Mouse (Mus musculus): ENCODE data around the gene Dgat2. TPM values are rescaled to one million over a fixed set of nuclear protein-coding genes. Genes with fewer than 3 reads are reported as not detected.

The Dgat2 gene
- polyA plus RNA-seq, 1 experiment from 2014 or later = 139 TPM

DNA sequence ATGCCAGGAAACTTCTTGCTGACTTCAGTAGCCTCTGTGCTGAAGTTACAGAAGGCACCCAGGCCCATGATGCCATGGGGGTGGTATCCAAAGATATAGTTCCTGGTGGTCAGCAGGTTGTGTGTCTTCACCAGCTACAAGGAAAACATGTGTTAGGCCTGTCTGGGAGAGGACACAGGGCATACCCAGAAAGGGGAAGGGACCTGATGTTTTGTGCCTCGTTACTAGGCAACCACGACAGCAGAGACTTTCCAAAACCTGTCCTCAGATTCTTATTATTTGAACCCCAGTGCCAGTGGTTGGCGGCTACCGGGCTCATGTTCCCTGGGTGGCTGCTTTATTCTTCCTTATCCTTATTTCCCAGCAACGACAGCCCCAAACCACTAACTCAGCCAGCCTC, 23.6 kb downstream of the Dgat2 start:
- H3K27ac ChIP-seq = no peak overlapping the region
- no peak overlapping the region for H3K4me3 ChIP-seq
- peaks cover 15% of the 10 kb centered on the region for H3K4me1 ChIP-seq
- H3K4me2 ChIP-seq = no peak overlapping the region
- WGBS = 77% methylated on average over 5 of the region's 5 CpGs
- H3K9ac ChIP-seq = no peak overlapping the region
- H3K9me3 ChIP-seq = no peaks in the 10 kb centered on the region
- no peak for ATAC-seq (ENCODE audit: insufficient number of reproducible peaks, low FRiP score, low TSS enrichment, low read depth)
- H3K36me3 ChIP-seq = no peaks in the 10 kb centered on the region
- H3K27me3 ChIP-seq = no peaks in the 10 kb centered on the region

DNA sequence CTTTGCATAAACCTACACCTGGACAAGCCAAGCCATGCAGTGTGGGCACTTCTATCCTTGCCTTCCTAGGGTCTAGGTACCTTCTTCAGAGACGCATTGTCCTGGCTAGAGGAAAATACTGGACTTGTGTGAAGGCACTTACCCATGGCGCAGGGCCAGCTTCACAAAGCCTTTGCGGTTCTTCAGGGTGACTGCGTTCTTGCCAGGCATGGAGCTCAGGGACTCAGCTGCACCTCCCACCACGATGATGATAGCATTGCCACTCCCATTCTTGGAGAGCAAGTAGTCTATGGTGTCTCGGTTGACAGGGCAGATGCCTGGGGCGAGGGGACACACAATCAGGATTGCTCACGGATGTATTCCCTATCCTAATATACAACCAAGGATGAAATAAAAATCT, 24.5 kb downstream of the Dgat2 start:
- Histone ChIP-seq H3K27me3 (no peaks in the 10 kb centered on the region), H3K9me3 (no peaks in the 10 kb centered on the region), H3K4me3 (no peak overlapping the region), H3K27ac (no peak overlapping the region), H3K4me2 (no peak overlapping the region), H3K9ac (no peak overlapping the region), H3K4me1 (peaks cover 15% of the 10 kb centered on the region), H3K36me3 (no peaks in the 10 kb centered on the region)
- ATAC-seq (ENCODE audit: insufficient number of reproducible peaks, low FRiP score, low TSS enrichment, low read depth) = no peak
- 81% methylated on average over 8 of the region's 8 CpGs for WGBS

DNA sequence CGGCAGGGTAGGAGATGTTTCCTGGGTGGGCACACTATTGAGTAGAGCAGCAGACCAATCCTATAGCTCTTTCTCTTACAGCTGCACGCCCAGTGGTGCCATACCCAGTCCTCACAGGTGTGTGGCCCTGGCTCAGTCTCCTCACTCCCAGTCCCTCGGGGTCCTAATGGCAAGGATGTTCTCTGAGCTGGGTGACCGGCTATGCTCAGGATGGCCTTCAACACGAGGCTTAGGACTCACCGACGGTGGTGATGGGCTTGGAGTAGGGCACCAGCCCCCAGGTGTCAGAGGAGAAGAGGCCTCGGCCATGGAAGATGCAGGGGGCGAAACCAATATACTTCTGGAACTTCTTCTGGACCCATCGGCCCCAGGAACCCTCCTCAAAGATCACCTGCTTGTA, 25.8 kb downstream of the Dgat2 start:
- ATAC-seq (ENCODE audit: insufficient number of reproducible peaks, low FRiP score, low TSS enrichment, low read depth) = no peak
- Histone ChIP-seq H3K9me3 (no peaks in the 10 kb centered on the region), H3K4me1 (peaks cover 15% of the 10 kb centered on the region), H3K4me3 (no peak overlapping the region), H3K36me3 (no peaks in the 10 kb centered on the region), H3K9ac (no peak overlapping the region), H3K4me2 (no peak overlapping the region), H3K27me3 (no peaks in the 10 kb centered on the region), H3K27ac (no peak overlapping the region)
- WGBS = 87% methylated on average over 10 of the region's 10 CpGs

DNA sequence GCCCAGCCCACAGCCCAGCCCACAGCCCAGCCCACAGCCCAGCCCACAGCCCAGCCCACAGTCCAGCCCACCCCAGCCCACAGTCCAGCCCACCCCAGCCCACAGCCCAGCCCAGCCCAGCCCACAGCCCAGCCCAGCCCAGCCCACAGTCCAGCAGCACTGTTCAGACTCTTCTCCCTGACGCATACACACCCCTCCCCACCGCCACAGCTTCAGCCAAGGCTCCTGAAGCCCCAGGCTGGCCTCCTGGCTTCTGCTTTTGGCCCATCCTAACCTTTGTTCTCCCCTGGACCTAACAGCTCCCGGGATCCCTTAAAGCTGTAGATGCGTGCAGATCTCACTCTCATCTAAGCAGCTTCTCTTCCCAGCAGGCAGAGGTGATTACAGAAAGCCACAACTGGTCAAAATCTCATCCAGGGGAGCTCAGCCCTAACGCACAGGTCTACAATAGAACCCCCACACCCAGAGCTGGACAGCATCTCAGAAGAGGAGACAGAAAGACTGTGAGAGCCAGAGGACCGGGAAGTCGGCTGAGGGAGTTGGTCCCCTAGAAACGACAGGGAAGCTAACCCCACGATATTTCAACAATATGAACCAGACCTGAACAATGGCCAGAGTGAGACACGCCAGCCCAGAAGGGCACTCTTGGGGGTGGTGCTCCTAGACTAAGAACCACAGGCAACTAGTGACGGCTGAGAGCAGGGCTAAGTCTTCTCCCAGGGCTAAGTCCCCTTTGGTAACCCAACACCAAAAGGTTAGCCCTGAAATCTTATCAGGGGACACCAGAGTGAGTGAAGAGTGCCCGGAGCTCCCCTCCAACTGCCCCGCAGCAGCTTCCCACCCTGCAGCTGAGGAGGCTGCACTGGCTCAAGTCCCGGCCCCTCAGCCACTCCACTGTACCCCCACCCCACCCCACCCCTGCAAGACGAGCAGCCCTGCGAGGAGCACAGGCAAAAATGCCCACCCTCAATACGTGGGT, 26.9 kb downstream of the Dgat2 start:
- Histone ChIP-seq H3K9ac (0 out of 2 replicates have a peak overlapping the region, but pooled peaks have one; percentile 11), H3K4me3 (peak overlapping the region; percentile 28), H3K27ac (no peak overlapping the region), H3K27me3 (no peaks in the 10 kb centered on the region), H3K9me3 (no peaks in the 10 kb centered on the region), H3K4me2 (peak overlapping the region; percentile 55), H3K4me1 (peaks cover 15% of the 10 kb centered on the region), H3K36me3 (no peaks in the 10 kb centered on the region)
- peak; percentile 66; the same call in 1 of the 2 replicates for ATAC-seq (ENCODE audit: insufficient number of reproducible peaks, low FRiP score, low TSS enrichment, low read depth)
- 19% methylated on average over 17 of the region's 17 CpGs for WGBS

- 0 out of 2 replicates have a peak, but pooled peaks have one; percentile 23 for ATAC-seq (ENCODE audit: insufficient number of reproducible peaks, low FRiP score, low TSS enrichment, low read depth)
Measured at GRCm38 (mm10) chr7:99154648-99155151, 27.8 kb downstream of the Dgat2 start.

DNA sequence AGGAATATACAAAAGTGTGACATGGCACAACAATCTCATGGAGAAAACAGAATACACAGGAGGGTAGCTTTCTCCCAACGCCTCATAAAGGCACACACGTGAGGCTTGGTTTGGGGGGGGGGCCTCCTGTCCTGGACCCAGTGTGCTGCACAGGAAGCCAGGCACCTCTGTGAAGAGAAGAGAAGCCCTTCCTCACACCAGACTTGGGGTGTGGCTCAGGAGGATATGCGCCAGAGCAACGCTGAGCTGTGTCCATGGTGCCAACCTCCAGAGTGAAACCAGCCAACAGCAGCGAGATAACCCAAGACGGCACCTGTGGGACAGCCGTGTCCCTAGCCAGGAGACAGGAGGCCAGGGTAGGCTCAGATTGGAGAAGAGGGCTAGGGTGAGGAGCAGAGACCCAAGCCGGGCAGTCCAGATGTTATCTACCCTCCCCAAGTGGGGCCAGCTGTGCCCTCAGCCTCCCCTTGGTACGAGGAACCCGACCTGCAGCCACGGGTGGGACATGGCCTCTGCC, 28.8 kb downstream of the Dgat2 start:
- Histone ChIP-seq H3K36me3 (no peaks in the 10 kb centered on the region), H3K27ac (no peak overlapping the region), H3K9me3 (no peaks in the 10 kb centered on the region), H3K4me2 (no peak overlapping the region), H3K4me1 (peaks cover 15% of the 10 kb centered on the region), H3K4me3 (no peak overlapping the region), H3K27me3 (no peaks in the 10 kb centered on the region), H3K9ac (no peak overlapping the region)
- no peak for ATAC-seq (ENCODE audit: insufficient number of reproducible peaks, low FRiP score, low TSS enrichment, low read depth)
- WGBS = 83% methylated on average over 11 of the region's 11 CpGs

More at GRCm38 (mm10) chr7:99154648-99155151, 27.8 kb downstream of the Dgat2 start:
- no peaks in the 10 kb centered on the region for H3K36me3 ChIP-seq
- H3K27ac ChIP-seq = no peak overlapping the region
- H3K27me3 ChIP-seq = no peaks in the 10 kb centered on the region
- no peaks in the 10 kb centered on the region for H3K9me3 ChIP-seq
- H3K4me2 ChIP-seq = no peak overlapping the region
- H3K4me1 ChIP-seq = peaks cover 15% of the 10 kb centered on the region
- no peak overlapping the region for H3K4me3 ChIP-seq
- H3K9ac ChIP-seq = no peak overlapping the region
- WGBS = 56% methylated on average over 8 of the region's 8 CpGs

GRCm38 (mm10) chr7:99152756-99153155, 29.8 kb downstream of the Dgat2 start:
- WGBS = 86% methylated on average over 8 of the region's 8 CpGs
- no peak overlapping the region for H3K4me2 ChIP-seq
- ATAC-seq (ENCODE audit: insufficient number of reproducible peaks, low FRiP score, low TSS enrichment, low read depth) = no peak
- H3K27me3 ChIP-seq = no peaks in the 10 kb centered on the region
- H3K9me3 ChIP-seq = no peaks in the 10 kb centered on the region
- no peak overlapping the region for H3K4me3 ChIP-seq
- no peak overlapping the region for H3K9ac ChIP-seq
- peaks cover 15% of the 10 kb centered on the region for H3K4me1 ChIP-seq
- no peak overlapping the region for H3K27ac ChIP-seq
- H3K36me3 ChIP-seq = no peaks in the 10 kb centered on the region

GRCm38 (mm10) chr7:99151342-99151741, 31.2 kb downstream of the Dgat2 start:
- Histone ChIP-seq H3K36me3 (no peaks in the 10 kb centered on the region), H3K4me3 (no peak overlapping the region), H3K4me1 (peaks cover 15% of the 10 kb centered on the region), H3K27me3 (no peaks in the 10 kb centered on the region), H3K4me2 (no peak overlapping the region), H3K9me3 (no peaks in the 10 kb centered on the region), H3K9ac (no peak overlapping the region), H3K27ac (no peak overlapping the region)
- 4% methylated on average over 7 of the region's 7 CpGs for WGBS
- peak; percentile 38; the same call in 1 of the 2 replicates for ATAC-seq (ENCODE audit: insufficient number of reproducible peaks, low FRiP score, low TSS enrichment, low read depth)

DNA sequence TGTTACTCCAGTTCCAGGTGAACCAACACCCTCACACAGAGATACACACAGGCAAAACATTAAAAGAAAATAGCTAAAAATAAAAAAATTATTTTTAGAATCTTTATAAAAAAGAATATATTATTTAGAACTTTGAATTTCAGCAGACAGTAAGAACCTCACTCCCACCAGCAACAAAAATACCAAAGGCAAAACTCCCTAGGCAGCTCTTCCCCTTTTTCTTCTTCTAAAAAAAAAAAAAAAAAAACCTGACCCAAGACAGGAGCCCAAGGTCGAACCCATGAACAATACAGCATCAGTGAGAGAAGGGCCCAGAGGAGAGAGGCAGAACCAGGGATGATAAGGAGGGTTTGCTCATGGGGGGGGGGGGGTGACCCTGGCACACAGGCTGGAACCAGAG, 33.5 kb downstream of the Dgat2 start:
- Histone ChIP-seq H3K36me3 (no peaks in the 10 kb centered on the region), H3K27me3 (no peaks in the 10 kb centered on the region), H3K27ac (no peak overlapping the region), H3K4me2 (no peak overlapping the region), H3K9me3 (no peaks in the 10 kb centered on the region), H3K9ac (no peak overlapping the region), H3K4me1 (0 out of 2 replicates have a peak, but pooled peaks cover 5% of the 10 kb centered on the region), H3K4me3 (no peak overlapping the region)
- 45% methylated on average over 1 of the region's 1 CpGs for WGBS
- ATAC-seq (ENCODE audit: insufficient number of reproducible peaks, low FRiP score, low TSS enrichment, low read depth) = no peak

- no peak overlapping the region for H3K4me2 ChIP-seq
- H3K27me3 ChIP-seq = no peaks in the 10 kb centered on the region
- no peak overlapping the region for H3K9ac ChIP-seq
- H3K9me3 ChIP-seq = no peaks in the 10 kb centered on the region
- no peak overlapping the region for H3K4me3 ChIP-seq
- no peak for ATAC-seq (ENCODE audit: insufficient number of reproducible peaks, low FRiP score, low TSS enrichment, low read depth)
- 0 out of 2 replicates have a peak, but pooled peaks cover 5% of the 10 kb centered on the region for H3K4me1 ChIP-seq
- 79% methylated on average over 7 of the region's 7 CpGs for WGBS
- H3K27ac ChIP-seq = no peak overlapping the region
- H3K36me3 ChIP-seq = no peaks in the 10 kb centered on the region
Measured at GRCm38 (mm10) chr7:99147494-99147893, 35.0 kb downstream of the Dgat2 start.

DNA sequence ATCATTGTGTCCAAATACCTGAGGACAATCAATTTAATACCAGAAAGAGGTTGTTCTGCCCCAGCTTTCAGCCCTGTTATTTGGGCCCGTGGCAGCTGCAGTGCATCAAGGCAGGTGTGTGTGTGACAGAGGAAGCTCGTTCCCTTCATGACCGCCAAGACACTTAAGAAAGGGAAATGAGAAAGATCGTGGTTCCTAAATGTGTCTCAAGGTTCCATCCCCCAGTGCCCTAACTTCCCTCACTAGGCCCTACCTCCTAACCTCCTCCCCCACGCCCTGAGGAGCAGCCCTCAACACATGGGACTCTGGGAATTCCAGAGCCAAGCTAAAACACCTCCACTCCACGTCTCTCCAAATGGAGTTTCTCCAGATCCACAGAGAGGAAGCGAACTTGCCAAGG, 35.6 kb downstream of the Dgat2 start:
- Histone ChIP-seq H3K9ac (no peak overlapping the region), H3K9me3 (no peaks in the 10 kb centered on the region), H3K4me3 (no peak overlapping the region), H3K36me3 (no peaks in the 10 kb centered on the region), H3K27ac (no peak overlapping the region), H3K27me3 (no peaks in the 10 kb centered on the region), H3K4me1 (peaks cover 8% of the 10 kb centered on the region), H3K4me2 (no peak overlapping the region)
- no peak for ATAC-seq (ENCODE audit: insufficient number of reproducible peaks, low FRiP score, low TSS enrichment, low read depth)
- 60% methylated on average over 7 of the region's 7 CpGs for WGBS

DNA sequence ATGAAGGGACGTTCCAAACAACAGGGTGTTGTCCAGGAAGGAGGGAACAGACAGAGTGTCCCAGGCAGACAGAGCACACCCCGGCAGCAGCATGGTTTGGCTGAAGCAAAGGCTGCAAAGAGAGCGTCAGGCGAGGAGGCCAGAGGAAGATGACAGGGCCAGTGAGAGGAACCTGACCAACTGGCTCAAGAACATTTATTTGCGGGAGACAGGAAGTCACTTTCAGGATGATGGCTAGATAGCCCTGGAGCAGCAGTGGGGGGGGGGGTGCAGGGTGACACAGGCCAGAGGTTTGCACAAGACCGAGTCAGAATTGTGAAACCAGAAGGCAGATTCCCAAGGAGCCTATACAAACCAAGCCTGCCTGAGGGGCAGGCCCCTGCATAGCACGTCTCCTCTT, 36.5 kb downstream of the Dgat2 start:
- H3K4me1 ChIP-seq = peaks cover 12% of the 10 kb centered on the region
- no peaks in the 10 kb centered on the region for H3K9me3 ChIP-seq
- WGBS = 55% methylated on average over 7 of the region's 7 CpGs
- no peak overlapping the region for H3K9ac ChIP-seq
- no peak overlapping the region for H3K4me2 ChIP-seq
- no peak overlapping the region for H3K4me3 ChIP-seq
- no peaks in the 10 kb centered on the region for H3K27me3 ChIP-seq
- no peak for ATAC-seq (ENCODE audit: insufficient number of reproducible peaks, low FRiP score, low TSS enrichment, low read depth)
- H3K36me3 ChIP-seq = no peaks in the 10 kb centered on the region
- no peak overlapping the region for H3K27ac ChIP-seq
